Mouse (Mus musculus) NIH3T3 (cell line): ENCODE results near the gene Sept11.

Experiments
- DNase-seq: peaks from one replicate; pipeline ENCODE4 v3.0.0-alpha.2; 2012; ENCODE audit warnings: low read depth

The Sept11 gene

DNA sequence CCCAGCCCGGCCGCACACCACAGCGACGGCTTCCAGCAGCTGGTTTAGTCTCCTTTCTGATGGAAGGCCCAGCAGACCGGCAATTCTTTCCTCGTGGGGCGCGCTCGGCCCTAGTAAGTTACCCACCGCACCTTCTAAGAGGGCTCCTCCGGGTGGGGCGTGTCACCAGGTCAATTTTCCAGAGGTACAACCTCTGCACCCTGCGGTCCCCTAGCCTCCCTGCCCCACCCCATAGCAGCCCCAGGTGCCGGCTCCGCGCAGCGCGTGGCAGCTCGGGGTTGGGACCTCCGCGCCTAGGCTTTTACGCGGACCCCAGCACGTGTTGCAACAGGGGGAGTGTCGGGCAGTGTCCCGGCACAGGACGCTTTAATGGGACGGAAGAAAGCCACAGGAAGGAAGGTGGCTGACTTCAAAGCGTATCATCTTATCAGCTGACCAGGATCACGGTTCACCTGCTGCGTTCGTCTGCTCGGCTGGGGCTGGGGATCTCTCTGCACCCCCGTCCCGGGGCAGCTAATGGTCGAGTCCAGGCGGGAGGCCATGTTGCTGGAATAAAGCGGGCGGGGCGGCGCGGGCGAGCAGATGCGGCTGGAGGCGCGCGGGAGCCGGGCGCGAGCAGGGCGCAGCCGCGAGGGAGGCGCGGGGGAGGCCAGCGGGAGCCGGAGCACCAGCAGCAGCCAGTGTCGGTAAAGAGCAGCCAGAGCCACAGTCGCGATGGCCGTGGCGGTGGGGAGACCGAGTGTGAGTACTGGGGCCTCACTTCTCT lies at the start of gene Sept11:
Sept11 (plus strand) TSS at position 581 of the 766 bp plus-strand sequence.
- peak; percentile 95 for DNase-seq

DNA sequence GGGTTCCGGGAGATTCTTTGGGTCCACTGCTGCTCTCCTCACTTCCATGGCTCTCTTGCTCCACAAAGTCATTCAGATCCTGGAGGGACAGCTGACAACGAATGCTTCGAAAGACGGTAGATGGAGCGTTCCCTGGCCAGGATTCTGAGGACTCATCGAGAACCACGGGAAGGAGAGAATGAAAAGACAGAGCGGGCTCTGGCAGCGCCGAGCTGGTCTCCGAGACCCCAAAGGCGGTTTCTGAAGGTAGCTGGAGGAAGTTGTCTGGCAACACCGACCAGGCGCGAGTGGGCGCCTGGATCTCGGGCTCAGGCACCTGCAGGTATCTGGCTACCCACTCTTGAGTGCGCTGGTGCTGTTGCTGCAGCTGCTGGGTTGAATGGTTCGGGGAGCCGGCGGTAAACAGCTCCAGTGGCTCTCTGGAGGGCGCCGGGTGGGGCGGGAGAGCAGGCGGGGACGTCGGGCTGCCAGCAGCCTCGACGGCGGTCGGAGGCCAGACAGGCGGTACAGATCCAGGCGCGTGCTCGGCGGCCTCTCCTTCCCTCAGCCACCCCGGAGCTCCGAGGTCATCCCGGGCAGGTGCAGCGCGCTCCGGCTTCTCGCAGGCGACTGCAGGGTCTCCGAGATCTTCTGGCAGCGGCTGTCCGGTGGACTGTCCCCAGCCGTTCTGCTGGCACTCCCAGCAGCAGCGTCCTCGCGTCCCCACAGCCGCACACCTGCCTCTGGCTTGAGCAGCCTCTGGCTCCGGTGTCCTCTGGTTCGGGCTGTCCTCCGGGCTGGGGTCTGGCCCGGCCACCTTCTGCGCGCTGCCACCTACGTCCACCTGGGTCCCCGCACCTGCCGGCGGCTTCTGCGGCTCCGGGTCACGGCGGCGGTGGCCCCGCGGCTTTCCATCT lies 49.3 kb upstream of the Sept11 start:
- DNase-seq, result no peak

DNA sequence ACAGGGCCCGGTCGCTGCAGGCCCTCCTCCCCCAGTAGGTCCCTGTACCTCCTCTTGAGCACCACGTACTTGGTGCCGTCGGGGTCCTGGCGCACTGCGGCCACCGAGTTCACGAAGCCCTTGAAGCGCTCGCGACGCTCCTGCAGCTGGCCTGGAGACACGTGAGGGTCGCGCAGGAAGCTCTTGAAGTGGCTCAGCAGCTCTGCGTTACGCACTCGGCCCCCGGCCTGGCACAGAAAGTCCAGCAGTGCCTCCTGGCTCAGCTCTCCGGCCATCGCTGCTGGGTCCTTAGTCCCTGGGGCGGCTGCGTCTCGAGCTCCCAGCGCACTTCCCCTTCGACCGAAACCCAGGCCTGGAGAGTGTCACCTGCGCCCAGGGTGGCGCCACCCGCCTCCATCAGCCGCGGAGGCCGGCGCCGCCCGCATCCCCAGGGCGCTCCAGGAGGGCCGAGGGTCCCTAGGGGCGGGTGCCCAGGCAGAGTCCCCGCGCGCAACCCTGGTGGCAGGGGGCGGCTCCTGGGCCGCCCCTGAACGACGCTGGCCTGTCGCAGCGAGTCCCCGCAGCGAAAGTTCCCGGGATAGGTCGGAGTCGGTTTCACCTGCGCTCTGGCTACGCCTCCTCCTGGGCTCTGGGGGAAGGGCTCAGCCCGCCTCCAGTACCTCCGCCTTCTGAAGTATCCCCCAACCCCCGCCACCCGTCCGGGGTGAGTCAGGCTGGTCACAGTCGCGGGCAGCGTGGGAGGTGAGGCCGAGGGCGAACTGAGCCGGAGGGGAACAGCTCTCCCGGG lies 48.5 kb upstream of the Sept11 start, which contains the start of gene Sowahb:
Sowahb (minus strand) TSS at position 439 of the 787 bp plus-strand sequence.
- no peak for DNase-seq

GRCm38 (mm10) chr5:93045371-93045714 lies 47.9 kb upstream of the Sept11 start:
- DNase-seq, result no peak

- no peak for DNase-seq
Measured at GRCm38 (mm10) chr5:93046306-93046845, 46.9 kb upstream of the Sept11 start.

GRCm38 (mm10) chr5:93048481-93049240 lies 44.6 kb upstream of the Sept11 start:
- DNase-seq, result no peak

- DNase-seq, result no peak
Measured at GRCm38 (mm10) chr5:93049971-93050370, 43.3 kb upstream of the Sept11 start.

GRCm38 (mm10) chr5:93051041-93051440 lies 42.2 kb upstream of the Sept11 start:
- no peak for DNase-seq

DNA sequence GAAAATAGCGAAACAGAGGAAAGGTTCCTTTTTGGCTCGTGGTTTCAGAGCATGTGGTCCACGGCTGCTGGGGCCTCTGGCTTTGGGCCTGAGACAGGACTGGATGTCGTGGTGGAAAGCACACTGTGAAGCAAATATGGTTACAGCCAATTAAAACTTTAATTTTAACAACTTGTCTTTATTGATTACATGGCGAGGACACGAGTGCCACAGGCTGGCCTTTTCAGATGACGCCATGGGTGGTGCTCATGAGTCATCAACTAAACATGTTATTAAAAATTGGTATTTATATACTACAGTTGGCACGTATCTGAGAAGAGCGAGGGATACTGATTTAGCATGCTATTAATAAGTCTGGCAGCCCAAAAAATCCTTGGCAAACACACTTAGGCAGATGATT lies 41.3 kb upstream of the Sept11 start:
- DNase-seq, result no peak

- DNase-seq, result no peak
Measured at GRCm38 (mm10) chr5:93053606-93054397, 39.4 kb upstream of the Sept11 start.

DNA sequence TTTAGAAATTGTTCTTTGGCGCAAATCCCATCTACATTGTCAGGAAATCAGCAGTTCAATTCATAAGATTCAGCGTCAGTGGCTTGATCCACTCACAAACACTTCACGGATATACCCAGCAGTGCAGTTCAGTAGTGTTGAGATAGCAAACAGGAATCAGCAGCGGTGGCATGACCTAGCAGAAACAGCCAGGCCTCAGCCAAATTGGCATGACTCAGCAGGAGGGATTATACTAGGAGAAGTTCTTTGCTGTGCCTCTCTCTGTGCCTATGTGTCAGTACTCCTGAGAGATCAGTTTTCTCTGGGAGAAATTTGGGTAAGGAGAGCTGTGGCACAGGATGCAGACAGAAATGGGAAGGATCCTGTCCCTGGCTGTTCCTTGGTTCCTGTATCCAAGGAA lies 32.4 kb upstream of the Sept11 start:
- DNase-seq, result peak; percentile 44

DNA sequence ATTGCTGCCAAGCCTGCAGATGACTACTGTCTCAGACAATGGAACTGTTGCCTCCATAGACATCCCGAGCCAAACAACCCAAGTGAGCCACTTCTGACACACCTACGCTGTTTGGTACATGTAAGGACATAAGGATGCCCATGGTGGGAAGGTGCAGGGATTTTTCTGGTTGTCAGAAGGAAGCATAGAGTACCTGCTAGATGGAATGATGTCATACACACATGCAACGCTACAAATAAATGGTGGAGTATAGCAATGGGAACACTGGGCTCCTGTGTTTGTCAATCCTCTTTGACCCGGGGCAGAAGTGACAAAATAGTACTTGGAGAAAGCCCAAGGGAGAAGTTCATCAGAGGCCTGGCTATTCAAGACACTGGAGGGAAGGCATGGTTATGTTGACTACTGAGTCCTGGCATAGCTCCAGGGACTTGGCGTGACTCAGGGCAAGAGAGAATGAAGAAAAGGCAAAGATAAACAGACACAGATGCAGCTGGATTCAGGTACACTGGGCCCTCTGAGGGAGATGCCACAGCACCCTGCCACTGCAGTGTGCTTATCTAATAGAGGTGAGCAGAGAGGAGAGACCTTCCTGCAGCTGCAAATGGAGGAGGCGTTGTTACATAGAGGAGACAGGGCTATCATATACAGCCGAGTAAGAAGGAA lies 15.4 kb upstream of the Sept11 start:
- peak; percentile 60 for DNase-seq

- DNase-seq, result no peak
Measured at GRCm38 (mm10) chr5:93079596-93079995, 13.6 kb upstream of the Sept11 start.

- peak; percentile 53 for DNase-seq
Measured at GRCm38 (mm10) chr5:93085015-93085598, 8.1 kb upstream of the Sept11 start.

GRCm38 (mm10) chr5:93085900-93086299 lies 7.3 kb upstream of the Sept11 start:
- no peak for DNase-seq

GRCm38 (mm10) chr5:93091266-93091665 lies 2.0 kb upstream of the Sept11 start:
- DNase-seq, result no peak

DNA sequence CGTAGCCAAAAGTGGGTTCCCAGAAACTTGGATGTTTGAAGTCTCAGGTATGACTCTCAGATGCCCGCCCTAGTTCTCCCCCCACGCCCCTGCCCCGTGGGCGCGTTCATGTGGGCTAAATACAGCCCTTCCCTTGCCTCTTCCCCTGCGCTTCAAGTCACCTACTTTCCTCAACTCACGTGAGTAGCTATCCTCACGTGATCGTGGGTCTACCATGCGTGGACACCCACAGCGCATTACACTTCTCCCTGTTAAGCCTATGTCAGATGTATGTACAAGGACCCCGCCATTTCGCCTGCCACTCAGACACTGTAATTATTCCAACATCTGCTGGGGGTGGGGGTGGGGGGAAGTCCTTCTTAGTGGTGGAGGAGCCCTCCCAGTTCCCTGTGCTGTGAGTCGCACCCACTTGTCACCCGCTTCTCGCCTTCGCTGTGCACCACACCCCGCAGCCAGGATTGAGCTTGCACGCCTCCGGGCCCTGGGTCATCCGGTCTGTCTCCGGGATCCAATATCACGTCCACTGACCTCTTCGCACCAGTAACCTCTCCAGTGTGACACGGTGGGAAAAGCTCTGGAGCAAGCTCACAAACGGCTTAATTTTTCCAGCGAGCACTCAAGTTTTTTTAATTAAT lies 973 bp upstream of the Sept11 start:
- DNase-seq, result peak; percentile 34

DNA sequence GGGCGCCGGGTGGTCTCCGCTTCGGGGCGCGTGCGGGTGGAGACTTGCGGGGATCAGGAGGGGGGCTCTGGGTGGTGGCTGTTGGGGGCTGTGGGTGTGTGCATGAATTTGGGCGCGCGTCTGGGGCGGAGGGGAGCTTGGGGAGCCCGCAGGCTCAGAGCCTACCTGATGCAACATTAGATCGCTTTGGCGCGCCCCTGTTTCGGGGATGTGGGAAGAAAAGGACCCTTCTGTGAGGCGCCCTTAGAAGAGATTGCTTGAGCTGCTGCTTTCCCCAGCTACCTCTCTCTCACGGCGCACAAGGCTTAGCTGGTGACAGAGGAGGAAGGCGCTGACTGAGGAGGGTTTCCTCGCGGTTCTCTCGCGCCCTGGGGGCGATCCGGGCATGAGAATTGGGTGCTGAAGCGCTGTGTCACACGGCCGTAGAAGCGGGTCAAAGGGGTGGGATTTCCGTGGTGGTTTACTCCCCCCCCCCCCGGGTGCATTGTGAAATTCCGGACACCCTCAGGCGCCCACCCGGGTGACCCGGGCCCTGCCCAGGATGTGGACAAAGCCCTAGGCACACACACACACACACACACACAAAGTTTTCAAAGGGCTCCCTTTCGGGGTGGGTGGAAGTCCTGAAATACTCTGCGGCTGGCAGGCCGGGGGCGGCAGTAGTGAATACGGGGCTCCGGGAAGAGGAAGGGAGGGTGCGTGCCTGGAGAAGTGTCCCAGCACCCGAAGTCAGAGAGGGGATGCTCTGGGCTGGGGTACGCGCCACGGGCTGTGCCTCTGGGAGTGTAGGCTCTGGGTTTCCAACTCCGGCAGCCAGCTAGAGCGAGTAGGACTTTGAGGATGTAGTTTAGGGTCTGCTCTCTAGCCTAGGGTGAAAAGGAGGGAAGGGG lies 646 bp downstream of the Sept11 start:
- DNase-seq, result peak; percentile 57
